Mouse (Mus musculus): Measurements from ENCODE around the gene Alk. TPM values are rescaled to one million over a fixed set of nuclear protein-coding genes. Genes with fewer than 3 reads are reported as not detected.

Alk gene
- total and polyA plus RNA-seq, 3 experiments, result not detected

DNA sequence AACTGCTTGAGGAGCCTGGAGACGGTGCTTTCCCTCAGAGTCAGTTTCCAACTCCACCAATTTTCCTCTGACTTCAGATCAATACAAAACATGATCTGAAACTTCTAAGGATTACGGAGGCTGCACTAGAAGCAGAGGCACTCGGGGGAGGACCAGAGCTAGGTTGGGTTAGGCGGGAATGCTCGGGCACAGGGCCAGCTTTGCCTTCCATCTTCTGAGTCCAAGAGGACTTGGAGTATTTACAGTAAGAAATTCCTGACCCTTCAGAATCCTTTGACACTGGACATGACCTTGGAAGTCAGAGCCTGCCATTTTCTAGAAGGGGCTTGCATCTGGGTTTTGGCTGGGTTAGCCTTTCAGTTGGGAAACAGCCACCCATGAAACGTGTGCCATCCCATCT lies 536.3 kb downstream of the Alk start:
- no peak overlapping the region for H3K27ac ChIP-seq (ENCODE audit: control insufficient read depth, low read depth, low read length)
- DNase-seq (ENCODE audit: low read depth, low spot score), result no peak
- no peaks in the 10 kb centered on the region for H3K9me3 ChIP-seq (replicated peaks; ENCODE audit: insufficient read depth, low read length)
- no peaks in the 10 kb centered on the region for H3K36me3 ChIP-seq (ENCODE audit: control insufficient read depth in 1 of 2, insufficient read depth in 2 of 2, low read length in 2 of 2)
- no peaks in the 10 kb centered on the region for H3K79me2 ChIP-seq (ENCODE audit: control insufficient read depth, insufficient read depth, low read length, poor library complexity)
- no peak for TF ChIP-seq MAFK (IDR thresholded peaks at IDR 0.05; ENCODE audit: borderline replicate concordance, low read depth, low read length)
- H3K9ac ChIP-seq (ENCODE audit: control insufficient read depth, low read depth, low read length, poor library complexity, severe bottlenecking), result no peak overlapping the region
- no peak overlapping the region for H3K4me3 ChIP-seq (ENCODE audit: control insufficient read depth in 1 of 2, insufficient read depth in 1 of 2, low read depth in 2 of 2, low read length in 2 of 2)
- H3K27me3 ChIP-seq (ENCODE audit: control insufficient read depth in 1 of 2, insufficient read depth in 2 of 2, low read length in 2 of 2), result no peaks in the 10 kb centered on the region
- H3K4me1 ChIP-seq (ENCODE audit: control insufficient read depth in 1 of 2, insufficient read depth in 2 of 2, low read length in 2 of 2), result no peaks in the 10 kb centered on the region

DNA sequence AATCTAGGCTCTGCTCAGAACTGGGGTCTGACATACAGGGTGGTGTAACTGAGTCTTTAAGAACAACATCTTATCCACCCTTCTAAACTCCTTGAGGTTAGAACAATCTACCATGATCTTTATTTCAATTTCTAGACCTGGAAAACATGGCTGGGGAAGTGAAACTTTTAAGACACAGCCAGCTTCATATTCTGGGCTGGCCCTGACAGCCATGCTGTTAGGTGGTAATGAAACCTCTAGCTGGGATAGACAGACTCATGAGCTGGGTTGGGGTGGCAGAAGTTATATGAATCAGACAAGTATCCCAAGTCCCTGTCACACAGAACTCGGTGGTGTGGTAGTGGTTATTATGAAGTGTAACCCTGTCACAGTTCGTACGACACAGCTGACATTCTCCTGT lies 541.4 kb downstream of the Alk start:
- H3K36me3 ChIP-seq (ENCODE audit: control insufficient read depth in 1 of 2, insufficient read depth in 2 of 2, low read length in 2 of 2), result no peaks in the 10 kb centered on the region
- no peaks in the 10 kb centered on the region for H3K4me1 ChIP-seq (ENCODE audit: control insufficient read depth in 1 of 2, insufficient read depth in 2 of 2, low read length in 2 of 2)
- TF ChIP-seq NRF1 (IDR thresholded peaks at IDR 0.05; ENCODE audit: insufficient read depth, low read depth, low read length, poor library complexity, severe bottlenecking), result no peak
- no peak for TF ChIP-seq POLR2AphosphoS2 (IDR thresholded peaks at IDR 0.05; ENCODE audit: low read length)
- no peak for TF ChIP-seq GABPA (IDR thresholded peaks at IDR 0.05; ENCODE audit: low read depth, low read length)
- no peak for TF ChIP-seq TBP (IDR thresholded peaks at IDR 0.05; ENCODE audit: low read depth, low read length)
- TF ChIP-seq ETS1 (IDR thresholded peaks at IDR 0.05; ENCODE audit: low read depth, low read length), result no peak
- H3K27ac ChIP-seq (ENCODE audit: control insufficient read depth, low read depth, low read length), result no peak overlapping the region
- no peaks in the 10 kb centered on the region for H3K79me2 ChIP-seq (ENCODE audit: control insufficient read depth, insufficient read depth, low read length, poor library complexity)
- H3K27me3 ChIP-seq (ENCODE audit: control insufficient read depth in 1 of 2, insufficient read depth in 2 of 2, low read length in 2 of 2), result no peaks in the 10 kb centered on the region
- H3K9ac ChIP-seq (ENCODE audit: control insufficient read depth, low read depth, low read length, poor library complexity, severe bottlenecking), result no peak overlapping the region
- no peak overlapping the region for H3K4me3 ChIP-seq (ENCODE audit: control insufficient read depth in 1 of 2, insufficient read depth in 1 of 2, low read depth in 2 of 2, low read length in 2 of 2)
- no peaks in the 10 kb centered on the region for H3K9me3 ChIP-seq (replicated peaks; ENCODE audit: insufficient read depth, low read length)
- DNase-seq (ENCODE audit: low read depth, low spot score), result no peak

DNA sequence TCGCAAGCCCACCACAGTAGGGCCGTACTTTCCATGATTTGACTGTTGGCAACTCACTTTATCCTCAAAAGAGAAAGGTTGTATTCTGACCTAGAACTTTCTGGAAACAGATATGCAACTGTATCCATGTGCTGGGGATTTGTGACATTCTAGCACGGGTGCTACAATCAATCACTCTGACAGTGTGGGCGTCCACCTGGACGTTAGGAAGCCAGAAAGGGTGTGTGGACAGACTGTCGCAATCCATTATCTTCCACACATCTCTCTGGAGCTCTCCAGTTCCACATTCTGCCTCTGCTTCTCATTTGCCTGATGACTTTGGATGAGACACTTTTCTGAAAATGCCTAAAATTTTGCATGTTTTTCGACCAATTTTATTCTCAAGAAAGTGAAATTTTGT lies 545.1 kb downstream of the Alk start:
- H3K9ac ChIP-seq (ENCODE audit: control insufficient read depth, low read depth, low read length, poor library complexity, severe bottlenecking), result no peak overlapping the region
- no peak overlapping the region for H3K27ac ChIP-seq (ENCODE audit: control insufficient read depth, low read depth, low read length)
- no peaks in the 10 kb centered on the region for H3K4me1 ChIP-seq (ENCODE audit: control insufficient read depth in 1 of 2, insufficient read depth in 2 of 2, low read length in 2 of 2)
- H3K36me3 ChIP-seq (ENCODE audit: control insufficient read depth in 1 of 2, insufficient read depth in 2 of 2, low read length in 2 of 2), result no peaks in the 10 kb centered on the region
- H3K9me3 ChIP-seq (replicated peaks; ENCODE audit: insufficient read depth, low read length), result no peaks in the 10 kb centered on the region
- TF ChIP-seq RCOR1 (IDR thresholded peaks at IDR 0.05; ENCODE audit: low read depth, low read length) (no peak), ZC3H11A (IDR thresholded peaks at IDR 0.05; ENCODE audit: low read depth, low read length) (no peak), TCF12 (IDR thresholded peaks at IDR 0.05; ENCODE audit: low read depth, low read length) (no peak), MAFK (IDR thresholded peaks at IDR 0.05; ENCODE audit: borderline replicate concordance, low read depth, low read length) (no peak), EP300 (IDR thresholded peaks at IDR 0.05; ENCODE audit: low read depth in 1 of 2, low read length in 2 of 2) (no peak), MEF2A (IDR thresholded peaks at IDR 0.05; ENCODE audit: extremely low read depth, insufficient replicate concordance, low read depth, low read length, poor library complexity, severe bottlenecking) (no peak), POLR2AphosphoS5 (IDR thresholded peaks at IDR 0.05; ENCODE audit: borderline replicate concordance, low read depth, low read length) (no peak), SMC3 (IDR thresholded peaks at IDR 0.05; ENCODE audit: low read depth, low read length) (no peak), BHLHE40 (IDR thresholded peaks at IDR 0.05; ENCODE audit: borderline replicate concordance, low read depth, low read length) (no peak), MAX (IDR thresholded peaks at IDR 0.05; ENCODE audit: low read length) (no peak), MYC (IDR thresholded peaks at IDR 0.05; ENCODE audit: low read depth, low read length) (no peak), NRF1 (IDR thresholded peaks at IDR 0.05; ENCODE audit: insufficient read depth, low read depth, low read length, poor library complexity, severe bottlenecking) (no peak), CTCF (IDR thresholded peaks at IDR 0.05 in 2 of 3, conservative IDR thresholded peaks at IDR 0.05 in 1 of 3; ENCODE audit: control insufficient read depth in 1 of 3, insufficient read depth in 1 of 3, low read depth in 2 of 3, low read length in 3 of 3, poor library complexity in 1 of 3, severe bottlenecking in 1 of 3) (no peak), POLR2AphosphoS2 (IDR thresholded peaks at IDR 0.05; ENCODE audit: low read length) (no peak), HCFC1 (IDR thresholded peaks at IDR 0.05; ENCODE audit: low read depth, low read length) (no peak), ZMIZ1 (IDR thresholded peaks at IDR 0.05; ENCODE audit: low read depth, low read length) (no peak)
- H3K4me3 ChIP-seq (ENCODE audit: control insufficient read depth in 1 of 2, insufficient read depth in 1 of 2, low read depth in 2 of 2, low read length in 2 of 2), result no peak overlapping the region
- no peaks in the 10 kb centered on the region for H3K27me3 ChIP-seq (ENCODE audit: control insufficient read depth in 1 of 2, insufficient read depth in 2 of 2, low read length in 2 of 2)
- H3K79me2 ChIP-seq (ENCODE audit: control insufficient read depth, insufficient read depth, low read length, poor library complexity), result no peaks in the 10 kb centered on the region
- DNase-seq (ENCODE audit: low read depth, low spot score), result no peak

Data from MEL (cell line).